Mouse (Mus musculus) intestine, embryonic 16.5 days (tissue): ENCODE data around the gene Gm2115. TPM values are rescaled to one million over a fixed set of nuclear protein-coding genes. Genes with fewer than 3 reads are reported as not detected.

Source experiments
- ATAC-seq: fragments of 200-750 bp; cut with Nextera tagmentation; 2 replicates; pipeline ENCODE4 v1.8.0; 2017; ENCODE audit warnings: moderate TSS enrichment, moderate library complexity
- H3K27ac ChIP-seq: fragments of 300-500 bp; sonication (generic); 2 replicates; pipeline ENCODE4 v1.5.1; 2014; ENCODE audit warnings: mild to moderate bottlenecking, low read length
- H3K27me3 ChIP-seq: fragments of 300-500 bp; sonication (generic); replicated peaks from 2 replicates; pipeline ENCODE4 v1.6.1; 2014; ENCODE audit warnings: low read length, control low read depth, mixed read lengths; ENCODE audit not compliant: control insufficient read depth, insufficient read depth
- H3K36me3 ChIP-seq: fragments of 300-500 bp; sonication (generic); 2 replicates; pipeline ENCODE4 v1.6.1; 2014; ENCODE audit warnings: low read length, control low read depth; ENCODE audit not compliant: control insufficient read depth, insufficient read depth
- H3K4me1 ChIP-seq: fragments of 300-500 bp; sonication (generic); 2 replicates; pipeline ENCODE4 v1.6.1; 2014; ENCODE audit warnings: low read length, control low read depth, mixed read lengths; ENCODE audit not compliant: control insufficient read depth, insufficient read depth
- H3K4me2 ChIP-seq: fragments of 300-500 bp; sonication (generic); 2 replicates; pipeline ENCODE4 v1.6.1; 2014; ENCODE audit warnings: low read depth, low read length, control low read depth
- H3K4me3 ChIP-seq: fragments of 300-500 bp; sonication (generic); 2 replicates; pipeline ENCODE4 v1.5.1; 2014; ENCODE audit warnings: mild to moderate bottlenecking, low read length
- H3K9ac ChIP-seq: fragments of 300-500 bp; sonication (generic); 2 replicates; pipeline ENCODE4 v1.6.1; 2014; ENCODE audit warnings: low read depth, low read length
- H3K9me3 ChIP-seq: fragments of 300-500 bp; sonication (generic); 2 replicates; pipeline ENCODE4 v1.6.1; 2016; ENCODE audit warnings: low read length, control low read depth; ENCODE audit not compliant: control insufficient read depth
- WGBS: fragments of 180-500 bp; shearing (Covaris S2); extraction: QIAGEN DNeasy Blood & Tissue Kit; methylation state at CpG from one replicate; pipeline ENCODE4 v1.1.7; 2014; 5-methylcytosine and 5-hydroxymethylcytosine counted together
- polyA plus RNA-seq: library from polyadenylated mRNA; unstranded; fragments of >200 nt; fragmentation: Nextera tagmentation; extraction: Ambion mirVana; gene quantifications from 2 replicates; pipeline ENCODE4 v1.2.1, GENCODE M21; 2015

Gene Gm2115
- polyA plus RNA-seq, 1 experiment from 2014 or later: 1.4 TPM

DNA sequence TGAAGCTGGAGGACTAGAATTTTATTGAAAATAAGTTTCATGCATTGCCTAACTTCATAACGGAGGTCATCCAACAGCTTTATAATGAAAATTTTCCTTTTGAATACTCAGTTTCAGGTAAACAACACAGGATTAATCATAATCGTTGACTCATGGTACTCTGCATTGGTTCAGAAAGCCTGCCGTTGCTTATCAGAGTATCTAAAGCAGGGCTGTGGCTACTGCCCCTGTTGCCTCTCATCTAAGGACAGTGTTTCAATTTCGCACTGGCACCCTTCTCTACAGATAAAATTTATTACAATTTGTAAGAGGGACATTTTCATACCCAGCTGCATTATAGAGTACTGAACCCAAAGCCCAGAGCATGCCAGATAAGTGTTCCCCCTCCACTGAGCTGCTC, 83.7 kb downstream of the Gm2115 start:
- Histone ChIP-seq H3K27me3 (no peaks in the 10 kb centered on the region), H3K4me2 (no peak overlapping the region), H3K4me3 (no peak overlapping the region), H3K9ac (no peak overlapping the region), H3K36me3 (no peaks in the 10 kb centered on the region), H3K4me1 (no peaks in the 10 kb centered on the region), H3K27ac (no peak overlapping the region), H3K9me3 (no peaks in the 10 kb centered on the region)
- ATAC-seq: no peak
- 81% methylated on average over 4 of the region's 4 CpGs for WGBS

DNA sequence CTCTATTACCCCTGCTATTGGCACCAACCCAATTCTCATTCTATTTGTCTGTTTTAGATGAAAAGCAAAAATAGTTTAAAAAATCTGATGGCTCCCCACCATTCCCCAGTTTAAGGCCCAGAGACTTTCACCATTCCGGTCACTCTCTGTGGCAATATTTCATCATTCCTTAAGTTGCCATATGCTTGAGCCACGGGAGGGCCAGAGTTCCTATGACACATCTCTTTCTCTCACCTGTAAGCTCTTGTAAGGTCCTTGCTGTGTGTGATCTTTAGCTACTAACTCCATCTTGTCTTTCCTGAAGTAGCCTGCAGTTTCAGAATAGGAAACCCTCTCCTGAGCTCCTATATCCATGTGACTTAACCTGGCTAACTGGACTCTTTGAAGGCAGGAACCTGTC, 90.2 kb downstream of the Gm2115 start:
- Histone ChIP-seq H3K36me3 (peaks cover 3% of the 10 kb centered on the region; the same call in 1 of the 2 replicates), H3K27me3 (no peaks in the 10 kb centered on the region), H3K4me3 (no peak overlapping the region), H3K4me2 (no peak overlapping the region), H3K9me3 (no peaks in the 10 kb centered on the region), H3K4me1 (no peaks in the 10 kb centered on the region), H3K27ac (no peak overlapping the region), H3K9ac (no peak overlapping the region)
- no peak for ATAC-seq
- 86% methylated on average over 2 of the region's 2 CpGs for WGBS

DNA sequence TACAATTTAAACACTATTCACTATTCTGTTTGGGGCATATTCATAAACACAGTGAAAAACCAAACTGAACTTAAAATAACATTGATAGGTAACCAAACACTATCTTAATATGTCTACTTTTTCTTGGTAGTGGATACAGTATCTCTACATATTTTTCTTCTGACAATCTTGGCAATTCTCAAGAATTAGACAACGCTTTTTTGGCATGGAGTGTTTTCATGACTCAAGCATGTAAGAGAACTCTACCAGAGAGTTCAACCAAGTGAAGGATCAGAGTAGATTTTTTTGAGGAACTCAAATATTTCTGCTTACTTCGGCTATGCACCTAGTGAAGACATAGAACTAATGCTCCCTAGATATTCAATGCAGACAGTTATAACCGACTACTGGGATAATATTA, 92.2 kb downstream of the Gm2115 start:
- Histone ChIP-seq H3K4me1 (no peaks in the 10 kb centered on the region), H3K27ac (no peak overlapping the region), H3K4me2 (no peak overlapping the region), H3K9ac (no peak overlapping the region), H3K36me3 (peaks cover 7% of the 10 kb centered on the region), H3K4me3 (no peak overlapping the region), H3K27me3 (no peaks in the 10 kb centered on the region), H3K9me3 (no peaks in the 10 kb centered on the region)
- no peak for ATAC-seq
- 93% methylated on average over 3 of the region's 3 CpGs for WGBS

DNA sequence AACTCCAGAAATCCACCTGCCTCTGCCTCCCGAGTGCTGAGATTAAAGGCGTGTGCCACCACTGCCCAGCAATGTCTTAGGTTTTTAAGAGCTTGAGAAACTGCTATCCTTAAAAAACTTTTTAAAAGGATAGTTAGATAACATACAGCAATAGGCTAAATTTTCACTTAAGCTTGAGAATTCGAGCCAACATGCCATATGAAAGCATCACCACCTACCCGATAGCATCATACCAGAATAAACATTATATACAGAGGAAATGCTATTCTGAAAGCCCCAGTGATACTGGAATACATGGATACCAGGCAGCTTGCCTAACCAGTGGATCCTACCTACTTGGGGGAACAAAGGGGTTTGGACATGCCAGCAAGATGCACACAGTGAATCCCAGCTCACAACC, 95.0 kb downstream of the Gm2115 start:
- no peak overlapping the region for H3K4me2 ChIP-seq
- H3K9ac ChIP-seq: no peak overlapping the region
- peaks cover 7% of the 10 kb centered on the region for H3K36me3 ChIP-seq
- H3K4me1 ChIP-seq: no peaks in the 10 kb centered on the region
- no peak overlapping the region for H3K4me3 ChIP-seq
- no peak overlapping the region for H3K27ac ChIP-seq
- no peaks in the 10 kb centered on the region for H3K9me3 ChIP-seq
- H3K27me3 ChIP-seq: no peaks in the 10 kb centered on the region
- ATAC-seq: no peak
- WGBS: 97% methylated on average over 4 of the region's 4 CpGs

DNA sequence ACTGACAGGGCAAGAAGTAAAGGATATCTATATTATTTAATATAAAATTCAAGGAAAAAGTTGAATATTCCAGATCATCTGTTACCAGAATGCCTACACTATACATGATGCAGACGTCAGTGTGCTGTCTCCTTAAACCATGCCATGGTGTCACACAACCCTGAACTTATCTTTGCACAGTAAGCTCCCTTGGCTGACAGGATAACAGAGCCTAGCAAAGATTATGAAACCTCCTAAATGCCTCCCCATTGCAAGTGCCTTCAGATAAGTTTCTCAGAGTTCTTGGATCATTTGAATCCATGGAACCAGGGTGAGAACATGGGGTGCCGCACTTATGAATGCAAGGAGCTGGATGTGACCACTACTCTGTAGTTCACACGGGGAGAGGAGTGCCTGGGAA, 103.1 kb downstream of the Gm2115 start:
- Histone ChIP-seq H3K4me3 (no peak overlapping the region), H3K4me1 (no peaks in the 10 kb centered on the region), H3K27me3 (no peaks in the 10 kb centered on the region), H3K4me2 (no peak overlapping the region), H3K9me3 (no peaks in the 10 kb centered on the region), H3K9ac (no peak overlapping the region), H3K27ac (no peak overlapping the region), H3K36me3 (0 out of 2 replicates have a peak, but pooled peaks cover 5% of the 10 kb centered on the region)
- 86% methylated on average over 3 of the region's 3 CpGs for WGBS
- no peak for ATAC-seq

Other genes starting within 250 kb of the Gm2115 start
- 1.9 and 2.4 TPM in 2 replicates for gene Arnt2, start 118.8 kb upstream of the Gm2115 start, polyA plus RNA-seq
- gene Fah, start 77.8 kb downstream of the Gm2115 start, polyA plus RNA-seq: 17.3 and 17.7 TPM in 2 replicates
- 160 and 163 TPM in 2 replicates for gene Zfand6, start 161.0 kb downstream of the Gm2115 start, polyA plus RNA-seq